Mouse (Mus musculus): ENCODE measurements around the gene Spn. TPM values are rescaled to one million over a fixed set of nuclear protein-coding genes. Genes with fewer than 3 reads are reported as not detected.
A peak's percentile ranks its signal among the peaks of the same experiment; 100 is the strongest.

Gene Spn
- total RNA-seq (2014; rRNA removed; ENCODE audit: low replicate concordance), result 0.19 and 1.3 TPM in 2 replicates
- 0.10 and 0.18 TPM in 2 replicates for polyA plus RNA-seq (2015; fragmentation: Nextera tagmentation; extraction: Ambion mirVana)

- no peaks in the 10 kb centered on the region for H3K9me3 ChIP-seq (replicated peaks; ENCODE audit: control insufficient read depth, low read length)
- peak within 1 kb of the TSS; percentile 22; the same call in 1 of the 2 replicates for H3K4me2 ChIP-seq (ENCODE audit: low read depth, low read length)
- H3K9ac ChIP-seq (replicated peaks; ENCODE audit: low read depth, low read length), result no peak within 1 kb of the TSS
- TF ChIP-seq CTCF (IDR thresholded peaks at IDR 0.05; ENCODE audit: low read depth) (no peak), EP300 (IDR thresholded peaks at IDR 0.05; ENCODE audit: low read depth) (no peak)
- H3K4me1 ChIP-seq (ENCODE audit: control insufficient read depth, insufficient read depth), result no peaks in the 10 kb centered on the region
- no peaks in the 10 kb centered on the region for H3K27me3 ChIP-seq (ENCODE audit: control insufficient read depth, insufficient read depth, low read length)
- 51% methylated on average over 9 of the region's 9 CpGs for WGBS
- peak within 1 kb of the TSS; percentile 7; the same call in 1 of the 2 replicates for H3K4me3 ChIP-seq (ENCODE audit: low read depth, low read length)
- peak within 1 kb of the TSS; percentile 34; the same call in 1 of the 2 replicates for H3K27ac ChIP-seq (ENCODE audit: low read depth)
- ATAC-seq (ENCODE audit: insufficient read depth, low read depth), result no peak
- no peak for DNase-seq (ENCODE audit: low spot score)
- H3K36me3 ChIP-seq (replicated peaks; ENCODE audit: control insufficient read depth, insufficient read depth, low read length), result no peaks in the 10 kb centered on the region
Measured at GRCm38 (mm10) chr7:127137262-127138017, at the start of gene Spn. TSS of gene Spn (minus strand) at chr7:127137823.

DNA sequence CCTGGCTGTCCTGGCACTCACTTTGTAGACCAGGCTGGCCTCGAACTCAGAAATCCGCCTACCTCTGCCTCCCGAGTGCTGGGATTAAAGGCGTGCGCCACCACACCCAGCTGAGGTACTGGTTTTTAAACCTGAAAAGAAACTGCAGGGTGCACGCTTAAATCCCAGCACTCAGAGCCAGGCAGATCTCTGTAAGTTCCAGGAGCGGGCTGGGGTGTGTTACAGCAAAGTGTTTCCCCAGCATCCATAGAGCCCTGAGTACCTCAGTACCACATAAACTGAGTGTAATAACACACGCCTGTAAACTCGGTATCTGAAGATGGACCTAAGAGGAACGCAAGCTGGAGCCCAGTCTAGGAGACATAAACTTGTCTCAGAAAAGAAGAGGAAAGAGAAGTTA lies 49.7 kb upstream of the Spn start:
- Histone ChIP-seq H3K9me3 (replicated peaks; ENCODE audit: control insufficient read depth, low read length) (no peaks in the 10 kb centered on the region), H3K27me3 (ENCODE audit: control insufficient read depth, insufficient read depth, low read length) (no peaks in the 10 kb centered on the region), H3K27ac (ENCODE audit: low read depth) (no peak overlapping the region), H3K36me3 (replicated peaks; ENCODE audit: control insufficient read depth, insufficient read depth, low read length) (peaks cover 14% of the 10 kb centered on the region), H3K4me1 (ENCODE audit: control insufficient read depth, insufficient read depth) (no peaks in the 10 kb centered on the region), H3K4me2 (ENCODE audit: low read depth, low read length) (no peak overlapping the region), H3K9ac (replicated peaks; ENCODE audit: low read depth, low read length) (no peak overlapping the region), H3K4me3 (ENCODE audit: low read depth, low read length) (no peak overlapping the region)
- ATAC-seq (ENCODE audit: insufficient read depth, low read depth) (no peak), DNase-seq (ENCODE audit: low spot score) (no peak)
- WGBS, result 72% methylated on average over 9 of the region's 10 CpGs
- TF ChIP-seq CTCF (IDR thresholded peaks at IDR 0.05; ENCODE audit: low read depth) (no peak), EP300 (IDR thresholded peaks at IDR 0.05; ENCODE audit: low read depth) (no peak)

DNA sequence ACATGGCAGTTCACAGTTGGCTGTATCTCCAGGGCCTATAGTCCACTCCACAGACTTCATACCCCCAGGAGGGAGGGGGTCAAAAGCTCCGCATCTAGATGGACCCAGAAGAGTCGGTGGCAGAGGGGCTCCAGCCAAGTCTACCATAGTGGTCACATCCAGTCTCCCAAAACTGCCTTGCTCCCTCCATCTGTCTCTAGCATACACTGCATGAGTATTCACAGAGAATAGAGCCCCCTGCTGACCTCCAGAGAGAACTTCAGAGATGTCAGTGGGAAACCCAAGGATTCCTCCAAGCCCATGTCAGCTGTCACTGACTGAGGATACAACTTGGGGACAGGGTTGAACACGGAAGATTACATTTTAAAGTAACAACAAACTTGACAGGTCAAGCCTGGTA lies 48.0 kb upstream of the Spn start:
- no peaks in the 10 kb centered on the region for H3K9me3 ChIP-seq (replicated peaks; ENCODE audit: control insufficient read depth, low read length)
- WGBS, result 51% methylated on average over 3 of the region's 3 CpGs
- H3K9ac ChIP-seq (replicated peaks; ENCODE audit: low read depth, low read length), result no peak overlapping the region
- no peak overlapping the region for H3K4me2 ChIP-seq (ENCODE audit: low read depth, low read length)
- peak; percentile 39; the same call in 1 of the 2 replicates for ATAC-seq (ENCODE audit: insufficient read depth, low read depth)
- no peaks in the 10 kb centered on the region for H3K4me1 ChIP-seq (ENCODE audit: control insufficient read depth, insufficient read depth)
- no peaks in the 10 kb centered on the region for H3K36me3 ChIP-seq (replicated peaks; ENCODE audit: control insufficient read depth, insufficient read depth, low read length)
- TF ChIP-seq CTCF (IDR thresholded peaks at IDR 0.05; ENCODE audit: low read depth) (peak; percentile 71), EP300 (IDR thresholded peaks at IDR 0.05; ENCODE audit: low read depth) (no peak)
- no peak overlapping the region for H3K4me3 ChIP-seq (ENCODE audit: low read depth, low read length)
- no peaks in the 10 kb centered on the region for H3K27me3 ChIP-seq (ENCODE audit: control insufficient read depth, insufficient read depth, low read length)
- no peak overlapping the region for H3K27ac ChIP-seq (ENCODE audit: low read depth)
- peak; percentile 56 for DNase-seq (ENCODE audit: low spot score)

DNA sequence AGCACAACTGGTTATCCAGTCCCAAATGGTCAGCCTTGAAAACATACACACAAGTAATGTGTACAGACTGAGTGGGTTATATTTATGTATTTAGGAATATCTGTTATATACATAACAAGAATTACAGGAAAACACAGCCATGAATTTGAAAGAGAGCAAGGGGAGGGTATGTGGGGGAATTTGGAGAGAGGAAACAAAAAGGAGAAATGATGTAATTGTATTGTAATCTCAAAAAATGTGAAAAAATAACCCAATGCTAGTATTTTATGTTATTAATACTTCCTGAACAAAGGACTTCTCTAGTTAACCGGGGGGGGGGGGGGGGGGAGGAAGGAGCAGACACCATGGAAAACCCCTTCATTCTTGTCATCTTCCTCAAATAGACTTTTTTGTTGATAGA lies 47.1 kb upstream of the Spn start:
- H3K9ac ChIP-seq (replicated peaks; ENCODE audit: low read depth, low read length), result no peak overlapping the region
- H3K4me2 ChIP-seq (ENCODE audit: low read depth, low read length), result no peak overlapping the region
- no peaks in the 10 kb centered on the region for H3K4me1 ChIP-seq (ENCODE audit: control insufficient read depth, insufficient read depth)
- DNase-seq (ENCODE audit: low spot score) (no peak), ATAC-seq (ENCODE audit: insufficient read depth, low read depth) (no peak)
- WGBS, result 13% methylated on average over 1 of the region's 1 CpGs
- H3K4me3 ChIP-seq (ENCODE audit: low read depth, low read length), result no peak overlapping the region
- no peaks in the 10 kb centered on the region for H3K9me3 ChIP-seq (replicated peaks; ENCODE audit: control insufficient read depth, low read length)
- no peak overlapping the region for H3K27ac ChIP-seq (ENCODE audit: low read depth)
- H3K27me3 ChIP-seq (ENCODE audit: control insufficient read depth, insufficient read depth, low read length), result no peaks in the 10 kb centered on the region
- no peaks in the 10 kb centered on the region for H3K36me3 ChIP-seq (replicated peaks; ENCODE audit: control insufficient read depth, insufficient read depth, low read length)
- no peak for TF ChIP-seq EP300 (IDR thresholded peaks at IDR 0.05; ENCODE audit: low read depth)

DNA sequence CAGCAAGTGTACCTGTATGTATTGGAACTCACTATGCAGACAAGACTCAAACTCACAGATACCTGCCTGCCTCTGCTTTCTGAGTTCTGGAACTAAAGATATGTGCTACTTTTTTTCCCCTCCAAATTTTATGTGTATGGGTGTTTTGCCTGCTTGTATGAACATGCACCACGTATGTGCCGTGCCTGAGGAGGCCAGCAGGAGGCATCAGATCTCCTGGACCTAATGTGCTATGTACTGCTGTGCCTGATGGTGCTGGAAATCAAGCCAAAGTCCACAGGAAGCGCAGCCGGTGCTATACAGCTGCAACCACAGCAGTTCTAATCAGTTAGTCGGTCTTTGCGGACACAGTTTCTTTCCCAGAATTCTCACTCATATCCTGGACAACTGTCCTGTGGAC lies 46.2 kb upstream of the Spn start:
- Histone ChIP-seq H3K9ac (replicated peaks; ENCODE audit: low read depth, low read length) (no peak overlapping the region), H3K4me2 (ENCODE audit: low read depth, low read length) (no peak overlapping the region), H3K36me3 (replicated peaks; ENCODE audit: control insufficient read depth, insufficient read depth, low read length) (no peaks in the 10 kb centered on the region), H3K27me3 (ENCODE audit: control insufficient read depth, insufficient read depth, low read length) (no peaks in the 10 kb centered on the region), H3K4me1 (ENCODE audit: control insufficient read depth, insufficient read depth) (no peaks in the 10 kb centered on the region), H3K27ac (ENCODE audit: low read depth) (no peak overlapping the region), H3K4me3 (ENCODE audit: low read depth, low read length) (no peak overlapping the region), H3K9me3 (replicated peaks; ENCODE audit: control insufficient read depth, low read length) (no peaks in the 10 kb centered on the region)
- DNase-seq (ENCODE audit: low spot score) (no peak), ATAC-seq (ENCODE audit: insufficient read depth, low read depth) (no peak)
- TF ChIP-seq CTCF (IDR thresholded peaks at IDR 0.05; ENCODE audit: low read depth) (no peak), EP300 (IDR thresholded peaks at IDR 0.05; ENCODE audit: low read depth) (no peak)
- 70% methylated on average over 6 of the region's 6 CpGs for WGBS

All from heart, postnatal 0 days (tissue).